Mouse (Mus musculus): ENCODE data around the gene Rnf224.

- TF ChIP-seq CTCF (conservative IDR thresholded peaks at IDR 0.05; ENCODE audit: low read length) = no peak
- no peak for TF ChIP-seq NANOG (IDR thresholded peaks at IDR 0.05; ENCODE audit: borderline replicate concordance, low read length)
- no peak for TF ChIP-seq POU5F1 (IDR thresholded peaks at IDR 0.05; ENCODE audit: borderline replicate concordance, low read length)
Measured at GRCm38 (mm10) chr2:25272515-25272914, 35.9 kb upstream of the Rnf224 start.

All from E14TG2a.4 (cell line).